Mouse (Mus musculus) bone marrow, adult 2 months (tissue): Measurements from ENCODE around the gene Vpreb3. TPM values are rescaled to one million over a fixed set of nuclear protein-coding genes. Genes with fewer than 3 reads are reported as not detected.
A peak's percentile ranks its signal among the peaks of the same experiment; 100 is the strongest.

Source experiments
- H3K27ac ChIP-seq: fragments of 200-500 bp; 2 replicates; pipeline ENCODE4 v1.5.1; 2012; ENCODE audit warnings: low read depth, mild to moderate bottlenecking, control low read depth, inconsistent platforms, low read length; ENCODE audit not compliant: control insufficient read depth, poor library complexity, insufficient read depth
- H3K4me1 ChIP-seq: fragments of 200-500 bp; 2 replicates; pipeline ENCODE4 v1.6.1; 2011; ENCODE audit warnings: low read length; ENCODE audit not compliant: control insufficient read depth, insufficient read depth
- H3K4me3 ChIP-seq: fragments of 200-500 bp; replicated peaks from 2 replicates; pipeline ENCODE3; 2011; ENCODE audit warnings: mild to moderate bottlenecking, low read depth, low read length, control low read depth; ENCODE audit not compliant: control insufficient read depth
- CTCF ChIP-seq: fragments of 200-500 bp; IDR thresholded peaks from 2 replicates; pipeline ENCODE4 v1.5.1; 2011; ENCODE audit warnings: low read length, control low read depth; ENCODE audit not compliant: control insufficient read depth, insufficient read depth
- POLR2A ChIP-seq: fragments of 200-500 bp; IDR thresholded peaks from 2 replicates; pipeline ENCODE4 v1.6.1; 2011; ENCODE audit warnings: low read depth, mild to moderate bottlenecking, control low read depth, low read length, borderline replicate concordance; ENCODE audit not compliant: control insufficient read depth
- WGBS: fragments of 180-500 bp; shearing (Covaris S2); methylation state at CpG from one replicate; pipeline ENCODE4 v1.1.7; 2018; 5-methylcytosine and 5-hydroxymethylcytosine counted together
- polyA plus RNA-seq: library from polyadenylated mRNA; stranded (reverse); fragments of >200 nt; gene quantifications from 2 replicates; pipeline ENCODE4 v1.2.4, GENCODE M21; 2011; ENCODE audit warnings: low replicate concordance; ENCODE audit not compliant: missing spikeins, insufficient read depth, insufficient read length

Vpreb3 gene
- polyA plus RNA-seq, 1 experiment = 84.9 TPM

DNA sequence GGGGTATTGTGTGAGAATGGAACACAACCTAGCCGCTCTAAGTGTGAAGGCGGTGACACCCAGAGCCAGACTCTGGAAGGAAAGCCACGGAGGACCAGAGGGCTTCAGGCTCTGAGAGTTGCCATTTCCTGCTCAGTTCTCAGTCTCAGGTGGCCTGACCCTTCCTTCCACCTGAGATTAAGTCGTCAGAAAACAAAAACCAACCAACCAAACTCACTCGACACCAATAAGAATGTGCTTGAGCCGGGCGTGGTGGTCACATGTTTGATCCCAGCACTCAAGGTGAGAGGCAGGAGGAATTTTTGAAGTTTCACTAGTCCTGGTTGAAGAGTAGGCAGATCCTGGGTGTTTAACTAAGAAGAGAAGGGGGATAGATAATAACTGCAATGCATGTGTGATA, 3.0 kb downstream of the Vpreb3 start:
- Histone ChIP-seq H3K27ac (no peak overlapping the region), H3K4me1 (peaks cover 2% of the 10 kb centered on the region), H3K4me3 (no peak overlapping the region)
- 73% methylated on average over 7 of the region's 7 CpGs for WGBS
- TF ChIP-seq CTCF (no peak), POLR2A (no peak)

DNA sequence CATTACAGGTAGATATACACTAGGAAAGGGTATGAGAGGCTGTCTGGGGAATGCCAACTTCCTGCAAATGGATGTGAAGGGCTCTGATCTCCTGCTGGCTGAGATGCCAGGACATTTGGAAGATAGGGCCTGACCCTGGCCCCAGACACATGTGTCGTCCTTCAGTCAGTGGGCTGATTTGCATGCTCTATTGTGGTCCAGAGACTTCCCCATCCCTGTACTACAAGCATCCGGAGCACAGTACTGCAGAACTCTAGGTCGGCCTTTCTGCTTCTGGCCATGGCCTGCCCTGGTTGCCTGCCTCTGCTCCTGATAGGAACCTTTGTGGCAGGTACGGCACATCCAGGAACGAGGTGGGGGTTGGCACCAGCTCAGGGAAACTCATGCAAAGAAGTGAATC, 5.2 kb downstream of the Vpreb3 start:
- no peak for TF ChIP-seq CTCF
- 0 out of 2 replicates have a peak, but pooled peaks have one; percentile 15 for TF ChIP-seq POLR2A
- WGBS = 56% methylated on average over 5 of the region's 5 CpGs
- Histone ChIP-seq H3K4me1 (peaks cover 4% of the 10 kb centered on the region), H3K4me3 (peak overlapping the region; percentile 77), H3K27ac (peak overlapping the region; percentile 74)

DNA sequence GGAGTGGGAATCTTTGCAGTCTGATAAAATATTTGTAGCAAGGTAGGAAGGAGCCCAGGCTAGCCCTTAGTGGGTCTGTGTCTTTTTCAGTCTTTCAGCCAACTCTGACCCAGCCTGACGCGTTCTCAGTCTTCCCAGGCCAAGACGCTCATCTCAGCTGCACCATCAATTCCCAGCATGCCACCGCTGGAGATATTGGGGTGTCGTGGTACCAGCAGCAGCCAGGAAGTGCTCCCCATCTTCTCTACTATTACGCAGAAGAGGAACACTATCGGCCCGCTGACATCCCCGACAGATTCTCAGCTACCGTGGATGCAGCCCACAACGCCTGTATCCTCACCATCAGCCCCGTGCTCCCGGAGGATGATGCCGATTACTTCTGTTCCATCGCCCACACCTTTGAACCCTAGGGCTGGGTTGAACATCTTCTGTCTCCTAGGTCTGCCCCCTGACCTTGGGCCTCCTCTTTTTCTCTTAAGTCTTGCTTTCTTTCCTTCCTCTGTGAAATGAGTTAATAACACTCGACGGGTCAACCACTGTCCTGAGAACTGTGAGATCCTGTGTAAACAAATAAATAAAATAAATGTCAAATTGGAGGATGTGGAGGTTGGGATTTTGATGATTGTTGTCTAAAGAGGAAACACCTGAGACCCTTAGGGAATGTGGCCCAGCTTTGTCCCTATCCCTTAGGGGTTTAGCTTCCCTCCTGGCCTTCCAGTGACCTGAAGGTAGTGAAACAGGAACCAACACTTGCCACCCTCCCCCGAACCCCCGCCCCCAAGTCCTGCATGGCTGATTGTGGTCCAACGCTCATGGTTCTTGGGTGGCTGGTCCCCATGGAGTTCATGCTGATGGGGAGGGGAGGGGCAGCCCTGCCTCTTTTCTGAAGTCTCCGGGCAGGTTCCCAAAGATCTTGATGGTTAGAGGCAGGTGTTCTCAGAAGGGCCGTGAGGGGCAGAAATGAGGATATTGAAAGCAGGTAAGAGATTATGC, 6.5 kb downstream of the Vpreb3 start:
- peak overlapping the region; percentile 55 for H3K4me3 ChIP-seq
- no peak for TF ChIP-seq CTCF
- TF ChIP-seq POLR2A = no peak
- peaks cover 4% of the 10 kb centered on the region for H3K4me1 ChIP-seq
- 60% methylated on average over 22 of the region's 22 CpGs for WGBS
- H3K27ac ChIP-seq = peak overlapping the region; percentile 72

DNA sequence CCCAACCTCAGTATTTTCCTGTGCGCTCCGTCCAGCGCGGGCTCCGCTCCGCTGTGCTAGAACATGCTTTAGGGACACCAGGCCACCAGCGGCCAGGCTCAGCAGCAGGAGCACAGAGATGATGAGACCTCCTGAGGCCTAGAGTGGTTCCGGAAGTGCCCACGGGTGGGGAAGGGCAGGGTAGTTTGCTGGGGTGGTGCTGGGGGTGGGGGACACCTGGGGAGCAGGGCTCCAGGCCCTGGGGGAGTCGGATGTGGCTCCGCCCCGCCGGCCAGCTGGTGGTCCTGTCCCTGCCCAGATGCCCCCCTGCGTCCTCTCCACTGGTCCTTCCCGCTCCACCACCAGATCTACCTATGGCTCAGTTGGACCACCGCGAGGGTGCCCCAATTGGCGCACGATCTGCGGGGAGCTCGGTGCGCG, 7.9 kb downstream of the Vpreb3 start:
- TF ChIP-seq CTCF = no peak
- peak; percentile 62; the same call in 1 of the 2 replicates for TF ChIP-seq POLR2A

DNA sequence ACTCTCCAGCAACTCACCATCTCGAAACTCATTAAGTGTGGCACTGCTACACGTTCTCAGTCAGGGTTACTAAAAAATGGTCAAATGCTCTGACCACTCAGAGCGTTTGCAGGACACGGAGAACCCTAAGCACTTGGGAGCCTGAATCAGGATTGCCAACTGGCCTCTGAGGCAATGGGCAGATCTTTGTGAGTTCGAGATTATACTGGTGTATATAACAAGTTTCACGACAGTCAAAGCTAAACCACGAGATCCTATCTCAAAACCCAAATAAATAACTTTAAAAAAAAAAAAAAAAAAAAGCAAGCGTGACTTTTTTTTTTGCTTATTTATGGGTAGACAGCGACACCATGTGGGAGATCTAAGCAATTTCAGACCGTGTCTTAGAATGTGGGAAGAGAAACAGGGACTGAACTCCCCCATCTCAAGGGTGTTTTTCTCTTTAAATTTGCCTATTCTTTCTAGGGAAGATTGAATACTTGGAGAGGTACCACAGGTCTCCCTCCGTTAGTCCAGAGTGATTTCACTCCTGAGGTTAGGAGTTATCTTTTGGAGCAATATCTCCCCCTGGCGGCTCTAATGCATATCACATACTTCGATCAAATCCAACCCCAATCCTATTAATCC, 8.7 kb downstream of the Vpreb3 start:
- Histone ChIP-seq H3K4me3 (peak overlapping the region; percentile 18), H3K4me1 (peaks cover 4% of the 10 kb centered on the region; the same call in 1 of the 2 replicates), H3K27ac (peak overlapping the region; percentile 26; the same call in 1 of the 2 replicates)
- WGBS = 3% methylated on average over 13 of the region's 13 CpGs
- TF ChIP-seq POLR2A (no peak), CTCF (no peak)

More for the DNA sequence above, 7.9 kb downstream of the Vpreb3 start:
- peaks cover 4% of the 10 kb centered on the region for H3K4me1 ChIP-seq
- H3K4me3 ChIP-seq = peak overlapping the region; percentile 53
- H3K27ac ChIP-seq = peak overlapping the region; percentile 76
- 15% methylated on average over 23 of the region's 23 CpGs for WGBS

DNA sequence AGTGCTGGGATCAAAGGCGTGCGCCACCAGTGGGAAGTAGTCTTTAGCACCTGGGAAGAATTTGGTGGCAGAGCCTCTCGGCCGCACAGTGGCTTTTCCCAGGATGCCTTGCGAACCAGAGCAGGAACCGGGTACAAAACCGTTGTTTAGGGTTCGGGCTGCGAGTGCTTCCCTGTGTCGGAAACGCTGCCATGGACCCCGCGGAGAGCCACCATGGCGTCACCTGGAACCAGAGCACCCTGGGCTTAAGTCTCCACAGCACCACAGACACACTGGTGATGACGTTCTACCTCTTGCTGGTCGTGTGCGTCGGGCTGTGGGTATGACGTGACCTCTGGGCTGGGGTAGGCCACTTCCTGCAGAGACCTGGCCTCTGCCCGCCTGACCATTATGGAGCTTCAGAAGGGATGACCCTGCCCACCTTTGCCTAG, 11.5 kb downstream of the Vpreb3 start, which contains the start of gene Gm5134:
TSS of gene Gm5134 (plus strand) at position 134 of the 431 bp plus-strand sequence.
- TF ChIP-seq CTCF (no peak), POLR2A (no peak)
- H3K4me3 ChIP-seq = peak within 1 kb of the TSS; percentile 67
- no peak within 1 kb of the TSS for H3K27ac ChIP-seq
- WGBS = 18% methylated on average over 20 of the region's 20 CpGs
- peaks cover 2% of the 10 kb centered on the region; the same call in 1 of the 2 replicates for H3K4me1 ChIP-seq

DNA sequence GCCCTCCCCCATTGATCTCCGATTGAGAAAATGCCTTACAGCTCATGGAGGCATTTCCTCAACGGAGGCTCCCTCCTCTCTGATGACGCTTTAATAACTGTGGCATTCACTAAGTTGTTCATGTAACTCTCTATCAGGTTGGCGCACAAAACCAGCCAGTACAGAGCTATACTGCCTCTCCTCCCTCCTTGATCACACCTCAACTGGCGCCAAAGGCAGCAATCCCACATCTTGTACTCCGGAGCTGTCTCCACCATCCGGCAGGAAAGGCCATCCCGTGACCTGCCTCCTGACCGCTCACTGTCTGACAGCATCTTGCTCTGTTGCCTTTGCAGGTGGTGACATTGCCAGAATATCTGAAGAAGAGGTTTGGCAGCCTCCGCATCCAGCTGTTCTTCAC, 31.0 kb downstream of the Vpreb3 start:
- 87% methylated on average over 10 of the region's 10 CpGs for WGBS
- H3K27ac ChIP-seq = no peak overlapping the region
- H3K4me1 ChIP-seq = peaks cover 2% of the 10 kb centered on the region; the same call in 1 of the 2 replicates
- TF ChIP-seq CTCF (no peak), POLR2A (no peak)
- H3K4me3 ChIP-seq = no peak overlapping the region

DNA sequence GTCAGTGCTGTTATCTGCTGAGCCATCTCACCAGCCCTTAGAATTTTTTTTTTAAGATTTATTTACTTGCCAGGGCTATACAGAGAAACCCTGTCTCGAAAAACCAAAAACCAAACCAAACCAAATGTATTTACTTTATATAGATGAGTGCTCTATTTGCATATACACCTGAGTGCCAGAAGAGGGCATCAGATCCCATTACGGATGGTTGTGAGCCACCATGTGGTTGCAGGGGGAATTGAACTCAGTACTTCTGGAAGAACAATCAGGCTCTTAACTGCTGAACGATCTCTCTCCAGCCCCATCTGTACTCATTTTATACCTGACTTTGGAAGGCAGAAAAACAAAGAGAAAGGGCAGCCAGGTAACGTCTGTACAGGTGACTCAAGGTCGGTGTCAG, 32.4 kb downstream of the Vpreb3 start:
- H3K4me3 ChIP-seq = no peak overlapping the region
- WGBS = 61% methylated on average over 5 of the region's 5 CpGs
- H3K27ac ChIP-seq = no peak overlapping the region
- H3K4me1 ChIP-seq = peaks cover 2% of the 10 kb centered on the region; the same call in 1 of the 2 replicates
- TF ChIP-seq POLR2A = no peak
- TF ChIP-seq CTCF = peak; percentile 65
